Mouse (Mus musculus) cortical plate, adult 2 months (tissue): ENCODE results near the gene Camk2n2.

Experiments
- CTCF ChIP-seq: fragments of 200-500 bp; IDR thresholded peaks from 2 replicates; pipeline ENCODE4 v1.5.1; 2011; ENCODE audit warnings: mild to moderate bottlenecking, control low read depth, low read length; ENCODE audit not compliant: insufficient read depth; ENCODE audit errors: extremely low read depth
- POLR2A ChIP-seq: fragments of 200-500 bp; IDR thresholded peaks from 2 replicates; pipeline ENCODE4 v1.6.1; 2011; ENCODE audit warnings: mild to moderate bottlenecking, low read length, control low read depth; ENCODE audit not compliant: insufficient read depth; ENCODE audit errors: extremely low read depth

DNA sequence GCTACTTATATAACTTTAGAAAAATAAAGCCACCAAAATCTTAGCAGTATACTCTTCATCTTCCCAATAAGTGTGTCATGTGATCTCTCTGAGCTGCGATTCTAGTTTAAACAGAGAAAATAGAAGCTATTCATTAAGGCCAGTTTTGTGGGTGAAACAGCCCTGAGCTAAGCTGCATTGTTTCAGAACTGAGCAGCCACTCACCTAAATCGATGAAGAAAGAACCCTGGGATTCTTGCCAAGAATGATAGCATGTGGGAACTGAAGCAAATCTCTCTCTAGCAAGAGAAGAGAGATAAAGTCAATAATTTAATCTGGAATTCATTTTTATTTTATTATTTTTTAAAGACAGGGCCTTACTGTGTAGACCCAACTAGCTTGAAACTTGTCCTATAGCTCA is 2.1 kb upstream of the Camk2n2 start:
- no peak for TF ChIP-seq CTCF
- TF ChIP-seq POLR2A = no peak
